Mouse (Mus musculus): ENCODE data around the gene Fgf13. TPM values are rescaled to one million over a fixed set of nuclear protein-coding genes. Genes with fewer than 3 reads are reported as not detected.

Gene Fgf13
- polyA plus RNA-seq, 1 experiment from 2014 or later: 2.5 TPM

- no peak overlapping the region for H3K4me3 ChIP-seq (replicated peaks)
- no peaks in the 10 kb centered on the region for H3K4me1 ChIP-seq (replicated peaks)
- no peak overlapping the region for H3K27ac ChIP-seq
- DNase-seq (no peak), ATAC-seq (ENCODE audit: low read depth) (no peak)
- H3K9ac ChIP-seq: no peak overlapping the region
- H3K4me2 ChIP-seq: no peak overlapping the region
- no peaks in the 10 kb centered on the region for H3K9me3 ChIP-seq (replicated peaks)
- no peaks in the 10 kb centered on the region for H3K36me3 ChIP-seq
- 75% methylated on average over 3 of the region's 3 CpGs for WGBS (ENCODE audit: insufficient replicate concordance)
- H3K27me3 ChIP-seq: no peaks in the 10 kb centered on the region
Observed at GRCm38 (mm10) chrX:59085928-59086327, 481.9 kb downstream of the Fgf13 start.

- no peaks in the 10 kb centered on the region for H3K27me3 ChIP-seq
- H3K4me1 ChIP-seq (replicated peaks): no peaks in the 10 kb centered on the region
- H3K9me3 ChIP-seq (replicated peaks): no peaks in the 10 kb centered on the region
- H3K4me2 ChIP-seq: no peak overlapping the region
- ATAC-seq (ENCODE audit: low read depth) (no peak), DNase-seq (no peak)
- H3K4me3 ChIP-seq (replicated peaks): no peak overlapping the region
- no peak overlapping the region for H3K9ac ChIP-seq
- H3K27ac ChIP-seq: no peak overlapping the region
- H3K36me3 ChIP-seq: no peaks in the 10 kb centered on the region
Observed at GRCm38 (mm10) chrX:59080427-59080826, 487.4 kb downstream of the Fgf13 start.

- no peaks in the 10 kb centered on the region for H3K9me3 ChIP-seq (replicated peaks)
- no peak overlapping the region for H3K4me2 ChIP-seq
- no peaks in the 10 kb centered on the region for H3K27me3 ChIP-seq
- no peak for ATAC-seq (ENCODE audit: low read depth)
- no peak overlapping the region for H3K9ac ChIP-seq
- no peak overlapping the region for H3K27ac ChIP-seq
- no peaks in the 10 kb centered on the region for H3K36me3 ChIP-seq
- no peak overlapping the region for H3K4me3 ChIP-seq (replicated peaks)
- no peaks in the 10 kb centered on the region for H3K4me1 ChIP-seq (replicated peaks)
- 56% methylated on average over 3 of the region's 3 CpGs for WGBS (ENCODE audit: insufficient replicate concordance)
- no peak for DNase-seq
Observed at GRCm38 (mm10) chrX:59072083-59072482, 495.8 kb downstream of the Fgf13 start.

GRCm38 (mm10) chrX:59063157-59063556, 504.7 kb downstream of the Fgf13 start:
- H3K27me3 ChIP-seq: no peaks in the 10 kb centered on the region
- no peak overlapping the region for H3K9ac ChIP-seq
- WGBS (ENCODE audit: insufficient replicate concordance): 65% methylated on average over 4 of the region's 4 CpGs
- no peak overlapping the region for H3K4me3 ChIP-seq (replicated peaks)
- H3K36me3 ChIP-seq: no peaks in the 10 kb centered on the region
- H3K27ac ChIP-seq: no peak overlapping the region
- DNase-seq (no peak), ATAC-seq (ENCODE audit: low read depth) (no peak)
- no peaks in the 10 kb centered on the region for H3K4me1 ChIP-seq (replicated peaks)
- H3K9me3 ChIP-seq (replicated peaks): no peaks in the 10 kb centered on the region
- no peak overlapping the region for H3K4me2 ChIP-seq

GRCm38 (mm10) chrX:59034969-59035368, 532.9 kb downstream of the Fgf13 start:
- Histone ChIP-seq H3K27ac (no peak overlapping the region), H3K4me3 (replicated peaks) (no peak overlapping the region), H3K4me2 (no peak overlapping the region), H3K4me1 (replicated peaks) (no peaks in the 10 kb centered on the region), H3K27me3 (no peaks in the 10 kb centered on the region), H3K9ac (no peak overlapping the region), H3K36me3 (no peaks in the 10 kb centered on the region), H3K9me3 (replicated peaks) (no peaks in the 10 kb centered on the region)
- DNase-seq: no peak
- WGBS (ENCODE audit: insufficient replicate concordance): 52% methylated on average over 1 of the region's 1 CpGs
- ATAC-seq (ENCODE audit: low read depth): no peak

MicroRNAs encoded within 50 kb of the gene (microRNA counts, 519-probe panel; counts per million panel counts)
- microRNA mmu-miR-504: 114 counts per million

Small RNA genes lying within 50 kb of the gene (microRNA-seq; reads per million reads assigned to microRNA genes)
- gene Mir504: 2.6 reads per million
